Mouse (Mus musculus) heart, postnatal 0 days (tissue): ENCODE measurements around the gene Slc16a5.
"Not testable (repeated sequence)": the region's sequence is repeated elsewhere in the genome, so short reads cannot be mapped to it uniquely, and the experiment has no call there.

Experiments used
- CTCF ChIP-seq: IDR thresholded peaks from 2 replicates; pipeline ENCODE4 v1.5.1; 2016; ENCODE audit warnings: antibody characterized with exemption, control low read depth, low read depth
- EP300 ChIP-seq: IDR thresholded peaks from 2 replicates; pipeline ENCODE4 v1.6.1; 2016; ENCODE audit warnings: antibody characterized with exemption, low read depth

DNA sequence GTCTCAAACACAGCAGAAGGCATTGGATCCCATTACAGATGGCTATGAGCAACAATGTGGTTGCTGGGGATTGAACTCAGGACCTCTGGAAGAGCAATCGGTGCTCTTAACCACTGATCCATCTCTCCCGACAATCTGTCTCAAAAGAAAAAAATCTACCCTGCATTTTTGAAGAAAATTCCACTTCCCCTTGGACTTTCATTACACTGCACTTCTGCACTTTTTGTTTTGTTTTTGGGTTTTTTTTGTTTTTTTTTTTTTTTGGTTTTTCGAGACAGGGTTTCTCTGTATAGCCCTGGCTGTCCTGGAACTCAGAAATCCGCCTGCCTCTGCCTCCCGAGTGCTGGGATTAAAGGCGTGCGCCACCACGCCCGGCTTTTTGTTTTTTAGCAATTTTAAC is 34.3 kb downstream of the Slc16a5 start:
- TF ChIP-seq CTCF, EP300: not testable (repeated sequence)
